Mouse (Mus musculus): ENCODE results near the gene Spn. TPM values are rescaled to one million over a fixed set of nuclear protein-coding genes. Genes with fewer than 3 reads are reported as not detected.

Spn gene
- polyA plus RNA-seq, 1 experiment = 1.5 TPM

- Histone ChIP-seq H3K4me3 (ENCODE audit: low read depth, low read length) (no peak overlapping the region), H3K27me3 (ENCODE audit: control insufficient read depth, insufficient read depth, low read length, poor library complexity, severe bottlenecking) (no peaks in the 10 kb centered on the region), H3K27ac (ENCODE audit: insufficient read depth, low read length) (no peak overlapping the region), H3K36me3 (ENCODE audit: control insufficient read depth, insufficient read depth, low read length, poor library complexity, severe bottlenecking) (no peaks in the 10 kb centered on the region), H3K9ac (ENCODE audit: low read depth, poor library complexity, severe bottlenecking) (no peak overlapping the region), H3K9me3 (replicated peaks; ENCODE audit: control insufficient read depth, insufficient read depth, low read length, poor library complexity, severe bottlenecking) (no peaks in the 10 kb centered on the region), H3K4me1 (ENCODE audit: control insufficient read depth, insufficient read depth, low read length) (no peaks in the 10 kb centered on the region)
- no peak for TF ChIP-seq POLR2A (IDR thresholded peaks at IDR 0.05; ENCODE audit: insufficient read depth, low read length)
- no peak for TF ChIP-seq CTCF (IDR thresholded peaks at IDR 0.05; ENCODE audit: low read depth, low read length)
- TF ChIP-seq EP300 (IDR thresholded peaks at IDR 0.05; ENCODE audit: insufficient read depth, low read depth, low read length) = no peak
Observed at GRCm38 (mm10) chr7:127162546-127162945, 24.9 kb upstream of the Spn start.

- Histone ChIP-seq H3K27me3 (ENCODE audit: control insufficient read depth, insufficient read depth, low read length, poor library complexity, severe bottlenecking) (no peaks in the 10 kb centered on the region), H3K4me3 (ENCODE audit: low read depth, low read length) (no peak overlapping the region), H3K36me3 (ENCODE audit: control insufficient read depth, insufficient read depth, low read length, poor library complexity, severe bottlenecking) (no peaks in the 10 kb centered on the region), H3K9ac (ENCODE audit: low read depth, poor library complexity, severe bottlenecking) (no peak overlapping the region), H3K9me3 (replicated peaks; ENCODE audit: control insufficient read depth, insufficient read depth, low read length, poor library complexity, severe bottlenecking) (no peaks in the 10 kb centered on the region), H3K27ac (ENCODE audit: insufficient read depth, low read length) (no peak overlapping the region), H3K4me1 (ENCODE audit: control insufficient read depth, insufficient read depth, low read length) (no peaks in the 10 kb centered on the region)
- TF ChIP-seq CTCF (IDR thresholded peaks at IDR 0.05; ENCODE audit: low read depth, low read length) = no peak
- no peak for TF ChIP-seq EP300 (IDR thresholded peaks at IDR 0.05; ENCODE audit: insufficient read depth, low read depth, low read length)
- no peak for TF ChIP-seq POLR2A (IDR thresholded peaks at IDR 0.05; ENCODE audit: insufficient read depth, low read length)
Observed at GRCm38 (mm10) chr7:127157548-127157947, 19.9 kb upstream of the Spn start.

DNA sequence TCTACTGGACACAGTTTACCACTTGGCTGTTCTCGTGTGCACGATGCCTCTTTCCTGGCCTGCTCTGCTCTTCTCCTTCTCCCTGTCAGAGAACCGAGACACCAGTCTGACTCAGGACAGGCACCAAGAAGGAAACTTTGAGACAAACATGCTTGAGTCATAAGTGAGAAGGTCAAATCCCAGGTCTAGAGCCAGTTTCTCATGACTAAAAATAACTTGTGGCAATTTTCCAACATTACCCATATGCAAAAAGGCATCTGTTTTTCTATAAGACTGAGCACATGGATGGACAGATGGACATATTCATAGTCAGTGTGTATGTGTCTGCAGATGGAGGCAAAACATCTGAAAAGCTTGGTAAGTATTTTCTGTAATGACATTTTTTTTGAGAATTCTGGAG is 15.9 kb upstream of the Spn start:
- H3K27me3 ChIP-seq (ENCODE audit: control insufficient read depth, insufficient read depth, low read length, poor library complexity, severe bottlenecking) = no peaks in the 10 kb centered on the region
- no peak overlapping the region for H3K4me3 ChIP-seq (ENCODE audit: low read depth, low read length)
- H3K9ac ChIP-seq (ENCODE audit: low read depth, poor library complexity, severe bottlenecking) = no peak overlapping the region
- no peaks in the 10 kb centered on the region for H3K4me1 ChIP-seq (ENCODE audit: control insufficient read depth, insufficient read depth, low read length)
- TF ChIP-seq POLR2A (IDR thresholded peaks at IDR 0.05; ENCODE audit: insufficient read depth, low read length) = no peak
- TF ChIP-seq CTCF (IDR thresholded peaks at IDR 0.05; ENCODE audit: low read depth, low read length) = no peak
- no peak for TF ChIP-seq EP300 (IDR thresholded peaks at IDR 0.05; ENCODE audit: insufficient read depth, low read depth, low read length)
- H3K9me3 ChIP-seq (replicated peaks; ENCODE audit: control insufficient read depth, insufficient read depth, low read length, poor library complexity, severe bottlenecking) = no peaks in the 10 kb centered on the region
- no peaks in the 10 kb centered on the region for H3K36me3 ChIP-seq (ENCODE audit: control insufficient read depth, insufficient read depth, low read length, poor library complexity, severe bottlenecking)
- no peak overlapping the region for H3K27ac ChIP-seq (ENCODE audit: insufficient read depth, low read length)

DNA sequence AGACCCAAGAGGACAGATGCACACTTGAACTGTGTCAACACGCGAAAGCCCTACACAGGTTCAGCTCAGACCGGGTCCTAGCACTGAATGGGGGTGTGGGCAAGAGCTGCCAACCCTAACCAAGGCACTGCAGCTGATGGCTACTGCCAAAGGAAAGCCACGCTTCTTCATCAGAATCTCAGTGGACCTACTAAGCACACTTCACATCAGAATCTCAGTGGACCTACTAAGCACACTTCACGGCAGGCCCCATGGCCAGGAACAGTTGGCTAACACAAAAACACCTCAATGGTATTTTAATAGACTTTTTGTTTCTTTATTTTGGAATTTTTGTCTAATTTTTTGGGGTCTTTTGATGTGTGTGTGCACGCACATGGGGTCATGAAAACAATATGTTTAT is 14.8 kb upstream of the Spn start:
- H3K27me3 ChIP-seq (ENCODE audit: control insufficient read depth, insufficient read depth, low read length, poor library complexity, severe bottlenecking) = no peaks in the 10 kb centered on the region
- no peak for TF ChIP-seq CTCF (IDR thresholded peaks at IDR 0.05; ENCODE audit: low read depth, low read length)
- TF ChIP-seq POLR2A (IDR thresholded peaks at IDR 0.05; ENCODE audit: insufficient read depth, low read length) = no peak
- no peak for TF ChIP-seq EP300 (IDR thresholded peaks at IDR 0.05; ENCODE audit: insufficient read depth, low read depth, low read length)
- no peak overlapping the region for H3K9ac ChIP-seq (ENCODE audit: low read depth, poor library complexity, severe bottlenecking)
- no peaks in the 10 kb centered on the region for H3K36me3 ChIP-seq (ENCODE audit: control insufficient read depth, insufficient read depth, low read length, poor library complexity, severe bottlenecking)
- no peaks in the 10 kb centered on the region for H3K4me1 ChIP-seq (ENCODE audit: control insufficient read depth, insufficient read depth, low read length)
- no peak overlapping the region for H3K4me3 ChIP-seq (ENCODE audit: low read depth, low read length)
- no peaks in the 10 kb centered on the region for H3K9me3 ChIP-seq (replicated peaks; ENCODE audit: control insufficient read depth, insufficient read depth, low read length, poor library complexity, severe bottlenecking)
- H3K27ac ChIP-seq (ENCODE audit: insufficient read depth, low read length) = no peak overlapping the region

DNA sequence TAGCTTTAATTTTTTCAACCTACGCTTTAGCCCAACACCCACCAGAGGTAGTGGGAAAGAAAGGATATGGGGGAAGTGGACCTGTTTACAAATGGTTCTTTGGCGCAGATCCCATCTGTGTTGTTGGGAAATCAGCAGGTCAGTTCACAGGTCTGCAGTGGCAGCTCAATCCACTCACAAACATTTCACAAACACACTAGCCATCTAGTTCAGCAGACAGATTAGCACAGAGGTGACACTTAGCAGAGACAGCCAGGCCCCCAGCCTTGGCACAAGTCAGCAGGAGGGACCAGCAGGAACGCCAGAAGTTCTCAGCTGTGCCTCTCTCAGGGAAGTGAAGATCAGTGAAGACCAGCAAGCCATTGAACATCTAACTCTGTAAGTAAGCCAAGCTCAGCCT is 10.3 kb upstream of the Spn start:
- Histone ChIP-seq H3K9me3 (replicated peaks; ENCODE audit: control insufficient read depth, insufficient read depth, low read length, poor library complexity, severe bottlenecking) (no peaks in the 10 kb centered on the region), H3K36me3 (ENCODE audit: control insufficient read depth, insufficient read depth, low read length, poor library complexity, severe bottlenecking) (no peaks in the 10 kb centered on the region), H3K4me3 (ENCODE audit: low read depth, low read length) (no peak overlapping the region), H3K9ac (ENCODE audit: low read depth, poor library complexity, severe bottlenecking) (no peak overlapping the region), H3K27me3 (ENCODE audit: control insufficient read depth, insufficient read depth, low read length, poor library complexity, severe bottlenecking) (no peaks in the 10 kb centered on the region), H3K27ac (ENCODE audit: insufficient read depth, low read length) (no peak overlapping the region), H3K4me1 (ENCODE audit: control insufficient read depth, insufficient read depth, low read length) (peaks cover 3% of the 10 kb centered on the region)
- TF ChIP-seq CTCF (IDR thresholded peaks at IDR 0.05; ENCODE audit: low read depth, low read length) = no peak
- TF ChIP-seq POLR2A (IDR thresholded peaks at IDR 0.05; ENCODE audit: insufficient read depth, low read length) = no peak
- TF ChIP-seq EP300 (IDR thresholded peaks at IDR 0.05; ENCODE audit: insufficient read depth, low read depth, low read length) = no peak

DNA sequence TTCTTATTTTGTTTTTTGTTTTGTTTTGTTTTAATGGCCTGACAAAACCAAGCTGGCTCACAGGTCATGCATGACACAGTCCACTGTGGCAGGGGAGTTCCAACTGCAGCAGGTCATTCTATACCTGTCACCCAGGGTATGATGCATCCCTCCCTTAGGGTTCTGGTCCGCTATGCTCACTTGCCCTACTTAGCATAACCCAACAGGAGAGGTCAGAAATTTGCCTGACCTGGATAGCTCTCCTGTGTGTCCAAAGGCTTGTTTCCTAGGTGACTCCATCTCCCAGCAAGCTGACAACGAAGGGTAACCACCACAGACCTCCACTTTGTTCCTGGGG is 8.6 kb upstream of the Spn start:
- H3K36me3 ChIP-seq (ENCODE audit: control insufficient read depth, insufficient read depth, low read length, poor library complexity, severe bottlenecking) = no peaks in the 10 kb centered on the region
- no peak overlapping the region for H3K4me3 ChIP-seq (ENCODE audit: low read depth, low read length)
- H3K9ac ChIP-seq (ENCODE audit: low read depth, poor library complexity, severe bottlenecking) = no peak overlapping the region
- no peak overlapping the region for H3K27ac ChIP-seq (ENCODE audit: insufficient read depth, low read length)
- H3K4me1 ChIP-seq (ENCODE audit: control insufficient read depth, insufficient read depth, low read length) = peaks cover 3% of the 10 kb centered on the region
- no peaks in the 10 kb centered on the region for H3K27me3 ChIP-seq (ENCODE audit: control insufficient read depth, insufficient read depth, low read length, poor library complexity, severe bottlenecking)
- no peak for TF ChIP-seq POLR2A (IDR thresholded peaks at IDR 0.05; ENCODE audit: insufficient read depth, low read length)
- TF ChIP-seq CTCF (IDR thresholded peaks at IDR 0.05; ENCODE audit: low read depth, low read length) = no peak
- TF ChIP-seq EP300 (IDR thresholded peaks at IDR 0.05; ENCODE audit: insufficient read depth, low read depth, low read length) = no peak
- no peaks in the 10 kb centered on the region for H3K9me3 ChIP-seq (replicated peaks; ENCODE audit: control insufficient read depth, insufficient read depth, low read length, poor library complexity, severe bottlenecking)
